In genomic region chr7:25145896-25146295, GRCm38 (mm10) we compare ENCODE assay signal across 9 mouse cellular contexts. TPM values are rescaled to one million over a fixed set of nuclear protein-coding genes. Genes with fewer than 3 reads are reported as not detected.
A peak's percentile ranks its signal among the peaks of the same experiment; 100 is the strongest.
DNase-seq lines count a peak whose midpoint lies in the region; ATAC-seq and TF ChIP-seq lines count a peak whose summit lies in the region.
"Had no signal": no experiment of that assay in that cellular context is flagged by ENCODE, and none has a peak within 500 bp of the region (broad histone marks: within the 10 kb centered on the region; RNA-seq: fewer than 3 reads in every experiment).

No protein-coding gene starts in this region.

- 12% methylated on average over 10 of the region's 10 CpGs for WGBS in embryonic facial prominence, embryonic 14.5 days
- WGBS in stomach, postnatal 0 days, result 6% methylated on average over 10 of the region's 10 CpGs

- intact Hi-C loops in heart, postnatal 14 days (cut with DNase I), result no loop called here

- H3K4me2 ChIP-seq in embryonic facial prominence, embryonic 14.5 days (ENCODE audit: low read depth, low read length), result no peak overlapping the region
- H3K4me2 ChIP-seq in stomach, postnatal 0 days (replicated peaks; ENCODE audit: low read depth), result no peak overlapping the region

- H3K9ac ChIP-seq in embryonic facial prominence, embryonic 14.5 days (ENCODE audit: low read depth, low read length), result no peak overlapping the region
- H3K9ac ChIP-seq in stomach, postnatal 0 days (ENCODE audit: low read length), result no peak overlapping the region

- peaks cover 19% of the 10 kb centered on the region for H3K27me3 ChIP-seq in embryonic facial prominence, embryonic 14.5 days (replicated peaks; ENCODE audit: control insufficient read depth, insufficient read depth, low read length)
- H3K27me3 ChIP-seq in stomach, postnatal 0 days (ENCODE audit: control insufficient read depth, insufficient read depth, low read length), result no peaks in the 10 kb centered on the region

- peak; percentile 32; the same call in 1 of the 2 replicates for ATAC-seq in embryonic facial prominence, embryonic 14.5 days (ENCODE audit: low read depth)
- no peak for ATAC-seq in stomach, postnatal 0 days (ENCODE audit: low FRiP score, low TSS enrichment)

- peaks cover 2% of the 10 kb centered on the region; the same call in 1 of the 2 replicates for H3K4me1 ChIP-seq in embryonic facial prominence, embryonic 14.5 days (ENCODE audit: control insufficient read depth, insufficient read depth, low read length)
- H3K4me1 ChIP-seq in stomach, postnatal 0 days (replicated peaks; ENCODE audit: control insufficient read depth, insufficient read depth), result no peaks in the 10 kb centered on the region

- TF ChIP-seq EP300 in stomach, postnatal 0 days (optimal IDR thresholded peaks at IDR 0.05), result no peak

- peak; percentile 29 to 44 for DNase-seq in heart, postnatal 14 days
- no peak for DNase-seq in heart, adult 18-20 months
- DNase-seq in ovary, postnatal 36 days (ENCODE audit: low spot score), result peak; percentile 44
- no peak for DNase-seq in ovary, postnatal 10 days (ENCODE audit: low spot score)
- peak; percentile 37 for DNase-seq in embryonic facial prominence, embryonic 14.5 days (ENCODE audit: low spot score)
- DNase-seq in stomach, postnatal 0 days (ENCODE audit: low spot score), result peak; percentile 44
- no peak for DNase-seq in cerebellum, adult 18-20 months
- DNase-seq in left cerebral cortex, adult 9 months (ENCODE audit: low spot score in 2 of 2), result no peak
- DNase-seq: cerebellum, adult 11-12 months had no signal

- H3K4me3 ChIP-seq in embryonic facial prominence, embryonic 14.5 days (ENCODE audit: low read depth, low read length), result no peak overlapping the region
- no peak overlapping the region for H3K4me3 ChIP-seq in stomach, postnatal 0 days (ENCODE audit: low read depth, low read length)

- H3K36me3 ChIP-seq in embryonic facial prominence, embryonic 14.5 days (ENCODE audit: control insufficient read depth, insufficient read depth, low read length), result no peaks in the 10 kb centered on the region
- H3K36me3 ChIP-seq in stomach, postnatal 0 days (ENCODE audit: control insufficient read depth, insufficient read depth, low read length), result no peaks in the 10 kb centered on the region

- no peaks in the 10 kb centered on the region for H3K9me3 ChIP-seq in embryonic facial prominence, embryonic 14.5 days (ENCODE audit: control insufficient read depth, low read length)
- no peaks in the 10 kb centered on the region for H3K9me3 ChIP-seq in stomach, postnatal 0 days (ENCODE audit: control insufficient read depth, low read length)

- no peak for TF ChIP-seq CTCF in stomach, postnatal 0 days (IDR thresholded peaks at IDR 0.05; ENCODE audit: low read depth)

- no peak overlapping the region for H3K27ac ChIP-seq in embryonic facial prominence, embryonic 14.5 days (replicated peaks; ENCODE audit: low read depth, low read length)
- no peak overlapping the region for H3K27ac ChIP-seq in stomach, postnatal 0 days (replicated peaks)

RNA-seq across cellular contexts. Expression of gene Pou2f2, which starts 33.6 kb away (rescaled TPM):
- total RNA-seq in heart, postnatal 14 days (2021), result under 1 TPM; 0.44 to 0.60 TPM
- 1 to 10 TPM in 1 of 2 experiments, under 1 TPM in 1; 0.25 to 1.5 TPM for total RNA-seq in heart, adult 18-20 months (2021)
- polyA plus RNA-seq in embryonic facial prominence, embryonic 14.5 days (2014; fragmentation: Nextera tagmentation; extraction: Ambion mirVana), result 1.5 TPM in 2 replicates
- 0.52 and 0.67 TPM in 2 replicates for polyA plus RNA-seq in stomach, postnatal 0 days (2015; fragmentation: Nextera tagmentation; extraction: Ambion mirVana)

Comparison
In these comparisons a context has a peak if more than half of its experiments do, and no peak if none do; other contexts are left out.
1. DNase-seq: peak in heart, postnatal 14 days (2 of 2), ovary, postnatal 36 days (single experiment), embryonic facial prominence, embryonic 14.5 days (single experiment) and stomach, postnatal 0 days (single experiment); none in heart, adult 18-20 months (0 of 2), ovary, postnatal 10 days (single experiment), cerebellum, adult 18-20 months (0 of 2) and left cerebral cortex, adult 9 months (0 of 2).